Mouse (Mus musculus): ENCODE data around the gene Myo9a.
"Not testable (repeated sequence)": the region's sequence is repeated elsewhere in the genome, so short reads cannot be mapped to it uniquely, and the experiment has no call there.

- not testable (repeated sequence) for TF ChIP-seq POLR2A, CTCF (IDR thresholded peaks at IDR 0.05; ENCODE audit: extremely low read depth, insufficient read depth, low read length)
Measured at GRCm38 (mm10) chr9:59958115-59958514, 207.4 kb downstream of the Myo9a start.

All from cortical plate, adult 2 months (tissue).